Mouse (Mus musculus) intestine, embryonic 16.5 days (tissue): Measurements from ENCODE around the gene Cux1. TPM values are rescaled to one million over a fixed set of nuclear protein-coding genes. Genes with fewer than 3 reads are reported as not detected.

Source experiments
- ATAC-seq: fragments of 200-750 bp; cut with Nextera tagmentation; 2 replicates; pipeline ENCODE4 v1.8.0; 2017; ENCODE audit warnings: moderate TSS enrichment, moderate library complexity
- H3K27ac ChIP-seq: fragments of 300-500 bp; sonication (generic); 2 replicates; pipeline ENCODE4 v1.5.1; 2014; ENCODE audit warnings: mild to moderate bottlenecking, low read length
- H3K27me3 ChIP-seq: fragments of 300-500 bp; sonication (generic); replicated peaks from 2 replicates; pipeline ENCODE4 v1.6.1; 2014; ENCODE audit warnings: low read length, control low read depth, mixed read lengths; ENCODE audit not compliant: control insufficient read depth, insufficient read depth
- H3K36me3 ChIP-seq: fragments of 300-500 bp; sonication (generic); 2 replicates; pipeline ENCODE4 v1.6.1; 2014; ENCODE audit warnings: low read length, control low read depth; ENCODE audit not compliant: control insufficient read depth, insufficient read depth
- H3K4me1 ChIP-seq: fragments of 300-500 bp; sonication (generic); 2 replicates; pipeline ENCODE4 v1.6.1; 2014; ENCODE audit warnings: low read length, control low read depth, mixed read lengths; ENCODE audit not compliant: control insufficient read depth, insufficient read depth
- H3K4me2 ChIP-seq: fragments of 300-500 bp; sonication (generic); 2 replicates; pipeline ENCODE4 v1.6.1; 2014; ENCODE audit warnings: low read depth, low read length, control low read depth
- H3K4me3 ChIP-seq: fragments of 300-500 bp; sonication (generic); 2 replicates; pipeline ENCODE4 v1.5.1; 2014; ENCODE audit warnings: mild to moderate bottlenecking, low read length
- H3K9ac ChIP-seq: fragments of 300-500 bp; sonication (generic); 2 replicates; pipeline ENCODE4 v1.6.1; 2014; ENCODE audit warnings: low read depth, low read length
- H3K9me3 ChIP-seq: fragments of 300-500 bp; sonication (generic); 2 replicates; pipeline ENCODE4 v1.6.1; 2016; ENCODE audit warnings: low read length, control low read depth; ENCODE audit not compliant: control insufficient read depth
- WGBS: fragments of 180-500 bp; shearing (Covaris S2); extraction: QIAGEN DNeasy Blood & Tissue Kit; methylation state at CpG from one replicate; pipeline ENCODE4 v1.1.7; 2014; 5-methylcytosine and 5-hydroxymethylcytosine counted together
- polyA plus RNA-seq: library from polyadenylated mRNA; unstranded; fragments of >200 nt; fragmentation: Nextera tagmentation; extraction: Ambion mirVana; gene quantifications from 2 replicates; pipeline ENCODE4 v1.2.1, GENCODE M21; 2015

Gene Cux1
- polyA plus RNA-seq, 1 experiment from 2014 or later, result 62.5 TPM

DNA sequence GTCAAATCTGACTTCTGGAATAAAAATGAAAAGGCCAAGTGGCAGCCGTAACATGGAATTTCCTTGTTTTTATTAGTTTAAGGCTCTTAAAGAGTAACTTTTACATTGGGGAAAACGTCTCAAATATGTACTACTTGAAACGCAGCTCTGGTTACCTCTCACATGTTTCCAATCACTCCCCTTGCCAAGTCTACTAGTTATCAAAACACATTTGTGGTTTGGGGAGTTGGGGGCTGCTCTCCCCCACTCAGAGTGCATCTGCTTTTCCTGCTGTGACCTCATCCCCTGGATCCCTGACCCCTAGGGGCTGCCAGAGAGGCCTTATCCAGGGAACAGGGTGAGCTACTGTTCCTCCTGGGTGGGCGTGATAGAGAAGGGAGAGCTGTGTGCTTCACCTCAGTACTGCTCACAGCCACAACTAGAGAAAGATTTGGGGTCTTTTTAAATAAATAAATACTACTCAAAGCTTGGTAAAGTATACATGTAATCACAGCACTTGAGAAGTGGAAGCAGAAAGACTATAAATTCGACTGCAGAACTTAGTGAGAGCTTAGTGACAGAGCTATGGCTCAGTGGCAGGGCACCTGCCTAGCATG is 64.7 kb downstream of the Cux1 start:
- ATAC-seq, result no peak
- no peak overlapping the region for H3K27ac ChIP-seq
- H3K4me3 ChIP-seq, result no peak overlapping the region
- no peaks in the 10 kb centered on the region for H3K36me3 ChIP-seq
- WGBS, result 43% methylated on average over 5 of the region's 5 CpGs
- 0 out of 2 replicates have a peak overlapping the region, but pooled peaks have one; percentile 24 for H3K9ac ChIP-seq
- peaks cover 35% of the 10 kb centered on the region for H3K4me1 ChIP-seq
- H3K27me3 ChIP-seq, result no peaks in the 10 kb centered on the region
- H3K9me3 ChIP-seq, result no peaks in the 10 kb centered on the region
- H3K4me2 ChIP-seq, result no peak overlapping the region

- no peak overlapping the region for H3K4me2 ChIP-seq
- H3K27ac ChIP-seq, result no peak overlapping the region
- H3K27me3 ChIP-seq, result no peaks in the 10 kb centered on the region
- no peak overlapping the region for H3K4me3 ChIP-seq
- no peaks in the 10 kb centered on the region for H3K9me3 ChIP-seq
- ATAC-seq, result no peak
- peaks cover 31% of the 10 kb centered on the region for H3K4me1 ChIP-seq
- no peaks in the 10 kb centered on the region for H3K36me3 ChIP-seq
- H3K9ac ChIP-seq, result no peak overlapping the region
- 33% methylated on average over 6 of the region's 6 CpGs for WGBS
Measured at GRCm38 (mm10) chr5:136500307-136500871, 66.9 kb downstream of the Cux1 start.

- no peaks in the 10 kb centered on the region for H3K9me3 ChIP-seq
- H3K4me1 ChIP-seq, result peaks cover 29% of the 10 kb centered on the region
- H3K4me2 ChIP-seq, result no peak overlapping the region
- 85% methylated on average over 2 of the region's 2 CpGs for WGBS
- no peaks in the 10 kb centered on the region for H3K36me3 ChIP-seq
- H3K9ac ChIP-seq, result no peak overlapping the region
- no peak overlapping the region for H3K4me3 ChIP-seq
- ATAC-seq, result no peak
- H3K27ac ChIP-seq, result no peak overlapping the region
- no peaks in the 10 kb centered on the region for H3K27me3 ChIP-seq
Measured at GRCm38 (mm10) chr5:136499316-136499715, 68.0 kb downstream of the Cux1 start.

- Histone ChIP-seq H3K9ac (no peak overlapping the region), H3K4me2 (no peak overlapping the region), H3K36me3 (no peaks in the 10 kb centered on the region), H3K4me3 (no peak overlapping the region), H3K4me1 (peaks cover 25% of the 10 kb centered on the region), H3K27me3 (no peaks in the 10 kb centered on the region), H3K9me3 (no peaks in the 10 kb centered on the region), H3K27ac (no peak overlapping the region)
- 90% methylated on average over 3 of the region's 3 CpGs for WGBS
- ATAC-seq, result no peak
Measured at GRCm38 (mm10) chr5:136498741-136499140, 68.5 kb downstream of the Cux1 start.

DNA sequence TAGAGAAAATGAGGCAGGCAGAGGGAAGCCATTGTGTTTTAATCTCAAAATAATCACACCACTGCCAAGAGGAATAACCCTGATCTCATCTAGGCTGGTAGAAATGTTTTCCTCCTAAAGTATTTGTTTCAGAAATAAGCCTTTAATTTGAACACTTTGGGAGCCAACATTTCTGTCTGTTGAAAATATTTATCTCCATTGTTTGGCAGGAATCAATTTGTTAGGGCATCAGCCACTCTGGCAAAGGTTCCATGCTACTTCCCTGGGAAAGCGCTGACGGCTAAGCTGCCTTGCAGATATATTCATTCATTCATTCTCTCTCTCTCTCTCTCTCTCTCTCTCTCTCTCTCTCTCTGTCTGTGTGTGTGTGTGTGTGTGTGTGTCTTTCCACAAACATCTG is 70.0 kb downstream of the Cux1 start:
- H3K27me3 ChIP-seq, result no peaks in the 10 kb centered on the region
- no peak overlapping the region for H3K9ac ChIP-seq
- no peak overlapping the region for H3K27ac ChIP-seq
- H3K4me1 ChIP-seq, result peaks cover 14% of the 10 kb centered on the region
- H3K9me3 ChIP-seq, result no peaks in the 10 kb centered on the region
- WGBS, result 74% methylated on average over 2 of the region's 2 CpGs
- no peak overlapping the region for H3K4me2 ChIP-seq
- no peak for ATAC-seq
- no peak overlapping the region for H3K4me3 ChIP-seq
- H3K36me3 ChIP-seq, result no peaks in the 10 kb centered on the region

DNA sequence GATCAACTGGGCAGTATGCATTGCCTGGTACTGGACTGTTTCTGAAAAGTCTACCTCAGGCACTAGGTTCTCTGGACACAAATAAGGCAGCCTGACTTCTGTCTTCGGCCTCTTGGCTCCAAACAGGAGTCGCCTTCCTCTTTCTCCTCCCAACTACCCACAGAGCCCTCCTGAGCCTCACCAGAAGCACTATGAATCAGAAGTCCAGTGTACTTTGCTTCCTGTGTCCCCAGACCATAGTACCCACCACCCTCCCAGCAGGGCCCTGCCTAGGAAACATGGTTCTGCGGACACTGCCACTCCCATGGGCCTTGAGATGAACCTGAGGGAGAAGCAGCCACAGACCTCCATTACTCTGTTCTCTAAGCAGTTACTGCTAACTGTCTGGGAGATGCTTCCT is 71.7 kb downstream of the Cux1 start:
- WGBS, result 82% methylated on average over 3 of the region's 3 CpGs
- H3K4me2 ChIP-seq, result no peak overlapping the region
- H3K9ac ChIP-seq, result no peak overlapping the region
- H3K36me3 ChIP-seq, result no peaks in the 10 kb centered on the region
- no peaks in the 10 kb centered on the region for H3K9me3 ChIP-seq
- no peak overlapping the region for H3K27ac ChIP-seq
- peaks cover 5% of the 10 kb centered on the region for H3K4me1 ChIP-seq
- no peaks in the 10 kb centered on the region for H3K27me3 ChIP-seq
- H3K4me3 ChIP-seq, result no peak overlapping the region
- ATAC-seq, result no peak

- Histone ChIP-seq H3K4me3 (no peak overlapping the region), H3K9me3 (no peaks in the 10 kb centered on the region), H3K27ac (no peak overlapping the region), H3K4me2 (no peak overlapping the region), H3K4me1 (no peaks in the 10 kb centered on the region; the same call in none of the 2 replicates), H3K27me3 (no peaks in the 10 kb centered on the region), H3K9ac (no peak overlapping the region), H3K36me3 (no peaks in the 10 kb centered on the region)
- 92% methylated on average over 7 of the region's 7 CpGs for WGBS
- no peak for ATAC-seq
Measured at GRCm38 (mm10) chr5:136494927-136495326, 72.4 kb downstream of the Cux1 start.

- ATAC-seq, result no peak
- Histone ChIP-seq H3K9me3 (no peaks in the 10 kb centered on the region), H3K36me3 (no peaks in the 10 kb centered on the region), H3K4me2 (no peak overlapping the region), H3K4me1 (peaks cover 4% of the 10 kb centered on the region; the same call in 1 of the 2 replicates), H3K9ac (no peak overlapping the region), H3K4me3 (no peak overlapping the region), H3K27ac (no peak overlapping the region), H3K27me3 (no peaks in the 10 kb centered on the region)
- 83% methylated on average over 2 of the region's 2 CpGs for whole genome bisulfite sequencing
Measured at GRCm38 (mm10) chr5:136494288-136494687, 73.0 kb downstream of the Cux1 start.

- no peaks in the 10 kb centered on the region for H3K9me3 ChIP-seq
- H3K9ac ChIP-seq, result no peak overlapping the region
- no peak overlapping the region for H3K27ac ChIP-seq
- H3K4me2 ChIP-seq, result no peak overlapping the region
- no peak for ATAC-seq
- no peaks in the 10 kb centered on the region for H3K27me3 ChIP-seq
- H3K4me1 ChIP-seq, result peaks cover 18% of the 10 kb centered on the region
- 48% methylated on average over 5 of the region's 5 CpGs for WGBS
- no peak overlapping the region for H3K4me3 ChIP-seq
- no peaks in the 10 kb centered on the region for H3K36me3 ChIP-seq
Measured at GRCm38 (mm10) chr5:136489450-136489849, 77.8 kb downstream of the Cux1 start.

DNA sequence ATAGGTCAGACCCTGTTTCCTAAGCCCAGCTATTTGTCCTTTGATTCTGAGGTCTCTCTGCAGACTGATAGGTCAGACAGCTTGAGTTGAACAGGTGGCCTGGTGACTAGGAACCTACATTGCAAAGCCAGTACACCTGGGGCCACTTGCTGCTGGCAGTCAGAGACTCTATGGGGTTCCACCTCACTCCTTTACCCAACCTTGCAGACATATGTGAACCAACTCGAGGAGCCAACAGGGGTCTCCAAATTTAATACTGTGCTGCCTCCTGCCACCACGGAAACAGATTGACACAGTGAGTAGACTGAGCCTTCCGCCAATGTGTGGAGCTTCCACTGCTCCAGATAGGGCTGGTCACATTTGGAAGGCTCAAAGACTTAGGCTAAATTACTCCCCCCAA is 78.6 kb downstream of the Cux1 start:
- Histone ChIP-seq H3K27me3 (no peaks in the 10 kb centered on the region), H3K4me1 (peaks cover 18% of the 10 kb centered on the region), H3K4me2 (no peak overlapping the region), H3K9ac (no peak overlapping the region), H3K9me3 (no peaks in the 10 kb centered on the region), H3K4me3 (no peak overlapping the region), H3K36me3 (peaks cover 2% of the 10 kb centered on the region; the same call in 1 of the 2 replicates), H3K27ac (no peak overlapping the region)
- 77% methylated on average over 3 of the region's 3 CpGs for WGBS
- ATAC-seq, result no peak
